Mouse (Mus musculus) kidney, embryonic 14.5 days (tissue): Measurements from ENCODE around the gene Hoxa1. TPM values are rescaled to one million over a fixed set of nuclear protein-coding genes. Genes with fewer than 3 reads are reported as not detected.

Experiments used
- ATAC-seq: fragments of 200-750 bp; cut with Nextera tagmentation; 2 replicates; pipeline ENCODE4 v1.8.0; 2017; ENCODE audit warnings: moderate number of reproducible peaks, mild to moderate bottlenecking, moderate TSS enrichment, moderate library complexity; ENCODE audit not compliant: low FRiP score, low TSS enrichment
- H3K27ac ChIP-seq: fragments of 300-500 bp; sonication (generic); 2 replicates; pipeline ENCODE4 v1.5.1; 2014; ENCODE audit warnings: low read depth, mild to moderate bottlenecking, low read length, moderate library complexity, mixed read lengths
- H3K27me3 ChIP-seq: fragments of 300-500 bp; sonication (generic); 2 replicates; pipeline ENCODE4 v1.6.1; 2014; ENCODE audit warnings: mild to moderate bottlenecking, low read length; ENCODE audit not compliant: control insufficient read depth, insufficient read depth
- H3K36me3 ChIP-seq: fragments of 300-500 bp; sonication (generic); 2 replicates; pipeline ENCODE4 v1.6.1; 2014; ENCODE audit warnings: low read length, mixed read lengths; ENCODE audit not compliant: control insufficient read depth, insufficient read depth
- H3K4me1 ChIP-seq: fragments of 300-500 bp; sonication (generic); 2 replicates; pipeline ENCODE4 v1.6.1; 2014; ENCODE audit warnings: low read length, mixed read lengths; ENCODE audit not compliant: control insufficient read depth, insufficient read depth
- H3K4me2 ChIP-seq: fragments of 300-500 bp; sonication (generic); replicated peaks from 2 replicates; pipeline ENCODE4 v1.6.1; 2014; ENCODE audit warnings: low read depth, mild to moderate bottlenecking, low read length
- H3K4me3 ChIP-seq: fragments of 300-500 bp; sonication (generic); 2 replicates; pipeline ENCODE4 v1.5.1; 2014; ENCODE audit warnings: mild to moderate bottlenecking, low read length
- H3K9ac ChIP-seq: fragments of 300-500 bp; sonication (generic); 2 replicates; pipeline ENCODE4 v1.6.1; 2014; ENCODE audit warnings: low read depth, mild to moderate bottlenecking, low read length, moderate library complexity
- H3K9me3 ChIP-seq: fragments of 300-500 bp; sonication (generic); 2 replicates; pipeline ENCODE4 v1.6.1; 2016; ENCODE audit warnings: low read length; ENCODE audit not compliant: control insufficient read depth
- WGBS: fragments of 180-500 bp; shearing (Covaris S2); extraction: QIAGEN DNeasy Blood & Tissue Kit; methylation state at CpG from one replicate; pipeline ENCODE4 v1.1.7; 2014; 5-methylcytosine and 5-hydroxymethylcytosine counted together
- polyA plus RNA-seq: library from polyadenylated mRNA; unstranded; fragments of >200 nt; fragmentation: Nextera tagmentation; extraction: Ambion mirVana; gene quantifications from 2 replicates; pipeline ENCODE4 v1.2.1, GENCODE M21; 2014

The Hoxa1 gene
- 0.64 and 1.0 TPM in 2 replicates for polyA plus RNA-seq

DNA sequence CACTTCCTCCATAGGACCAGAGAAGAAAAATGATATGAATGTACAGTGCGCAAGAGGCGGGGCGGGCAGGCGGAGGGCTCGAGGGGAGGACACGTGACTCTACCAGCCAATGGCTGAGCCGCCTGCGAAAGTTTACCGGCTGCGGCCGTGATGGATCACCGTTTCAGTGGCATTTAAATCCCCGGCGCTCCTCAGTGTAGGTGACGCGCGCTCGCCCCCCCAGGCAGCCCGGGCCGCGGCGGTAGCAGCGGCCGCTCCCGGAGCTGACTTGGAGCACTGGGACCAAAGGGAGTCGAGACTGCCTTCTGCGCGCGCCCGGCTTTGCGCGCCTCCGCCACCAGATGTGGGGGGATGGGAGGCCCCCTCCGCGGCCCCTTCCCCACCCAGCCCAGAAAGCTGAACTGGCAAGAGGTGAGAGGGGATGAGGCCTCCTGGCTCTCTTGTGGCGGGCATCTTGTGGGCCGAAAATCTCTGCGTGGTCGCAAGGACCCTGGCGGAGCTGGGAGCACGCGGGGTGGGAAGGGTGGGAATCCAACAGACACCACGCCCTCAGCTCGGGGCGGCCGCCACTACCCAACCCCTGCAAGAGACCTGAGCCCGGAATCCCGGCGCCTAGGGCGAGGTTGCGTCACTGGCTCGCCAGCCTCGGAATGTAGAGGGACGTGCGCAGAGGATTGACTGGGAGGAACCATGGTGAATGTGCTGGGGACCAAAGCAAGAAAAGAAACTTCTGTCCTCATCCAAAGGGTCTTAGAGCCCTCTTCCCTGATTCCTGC, at the start of gene Hoxa1:
Gene Hoxa1 (minus strand): TSS at position 42 of the 776 bp plus-strand sequence.
- WGBS: under 1% methylated on average over 55 of the region's 55 CpGs

GRCm38 (mm10) chr6:52207684-52207976, 49.5 kb upstream of the Hoxa1 start:
- peak overlapping the region; percentile 89 for H3K4me3 ChIP-seq

More for the DNA sequence above, at the start of gene Hoxa1:
- Histone ChIP-seq H3K9ac (peak within 1 kb of the TSS; percentile 71), H3K27ac (peak within 1 kb of the TSS; percentile 83), H3K4me3 (peak within 1 kb of the TSS; percentile 66), H3K36me3 (no peaks in the 10 kb centered on the region), H3K4me2 (peak within 1 kb of the TSS; percentile 82), H3K9me3 (no peaks in the 10 kb centered on the region), H3K4me1 (peaks cover 40% of the 10 kb centered on the region), H3K27me3 (peaks cover 35% of the 10 kb centered on the region)
- peak; percentile 74 for ATAC-seq

GRCm38 (mm10) chr6:52206882-52207683, 49.0 kb upstream of the Hoxa1 start:
- peaks cover 42% of the 10 kb centered on the region for H3K36me3 ChIP-seq
- H3K9ac ChIP-seq: peak overlapping the region; percentile 91
- H3K9me3 ChIP-seq: no peaks in the 10 kb centered on the region
- peak overlapping the region; percentile 76 for H3K27ac ChIP-seq
- H3K27me3 ChIP-seq: no peaks in the 10 kb centered on the region; the same call in 1 of the 2 replicates
- peaks cover 60% of the 10 kb centered on the region for H3K4me1 ChIP-seq
- H3K4me3 ChIP-seq: peak overlapping the region; percentile 65; the same call in 1 of the 2 replicates
- no peak for ATAC-seq
- H3K4me2 ChIP-seq: peak overlapping the region; percentile 97
- WGBS: 12% methylated on average over 4 of the region's 4 CpGs

More at GRCm38 (mm10) chr6:52207684-52207976, 49.5 kb upstream of the Hoxa1 start:
- no peaks in the 10 kb centered on the region; the same call in 1 of the 2 replicates for H3K27me3 ChIP-seq
- H3K36me3 ChIP-seq: peaks cover 37% of the 10 kb centered on the region
- peak overlapping the region; percentile 97 for H3K4me2 ChIP-seq
- H3K9ac ChIP-seq: peak overlapping the region; percentile 91
- no peak for ATAC-seq
- peak overlapping the region; percentile 76 for H3K27ac ChIP-seq
- H3K9me3 ChIP-seq: no peaks in the 10 kb centered on the region
- H3K4me1 ChIP-seq: peaks cover 55% of the 10 kb centered on the region

GRCm38 (mm10) chr6:52205638-52206621, 47.8 kb upstream of the Hoxa1 start:
- peaks cover 71% of the 10 kb centered on the region for H3K4me1 ChIP-seq
- no peaks in the 10 kb centered on the region; the same call in 1 of the 2 replicates for H3K27me3 ChIP-seq

GRCm38 (mm10) chr6:52205221-52205620, 47.1 kb upstream of the Hoxa1 start:
- H3K4me2 ChIP-seq: peak overlapping the region; percentile 97
- H3K9me3 ChIP-seq: no peaks in the 10 kb centered on the region
- peak overlapping the region; percentile 76 for H3K27ac ChIP-seq
- H3K36me3 ChIP-seq: peaks cover 55% of the 10 kb centered on the region
- no peak for ATAC-seq
- H3K9ac ChIP-seq: peak overlapping the region; percentile 91
- H3K27me3 ChIP-seq: no peaks in the 10 kb centered on the region; the same call in 1 of the 2 replicates
- WGBS: 6% methylated on average over 14 of the region's 14 CpGs
- peaks cover 78% of the 10 kb centered on the region for H3K4me1 ChIP-seq
- H3K4me3 ChIP-seq: peak overlapping the region; percentile 65

More at GRCm38 (mm10) chr6:52205638-52206621, 47.8 kb upstream of the Hoxa1 start:
- WGBS: 6% methylated on average over 55 of the region's 55 CpGs
- no peak for ATAC-seq
- Histone ChIP-seq H3K36me3 (peaks cover 51% of the 10 kb centered on the region), H3K27ac (peak overlapping the region; percentile 76), H3K9ac (peak overlapping the region; percentile 91), H3K4me3 (peak overlapping the region; percentile 65), H3K4me2 (peak overlapping the region; percentile 97), H3K9me3 (no peaks in the 10 kb centered on the region)

- ATAC-seq: peak; percentile 70
- Histone ChIP-seq H3K9me3 (no peaks in the 10 kb centered on the region), H3K36me3 (peaks cover 55% of the 10 kb centered on the region), H3K4me3 (peak within 1 kb of the TSS; percentile 65), H3K9ac (peak within 1 kb of the TSS; percentile 91), H3K27ac (peak within 1 kb of the TSS; percentile 88), H3K4me2 (peak within 1 kb of the TSS; percentile 97), H3K4me1 (peaks cover 76% of the 10 kb centered on the region), H3K27me3 (no peaks in the 10 kb centered on the region; the same call in 1 of the 2 replicates)
- WGBS: under 1% methylated on average over 65 of the region's 65 CpGs
Observed at GRCm38 (mm10) chr6:52204050-52204752, 46.1 kb upstream of the Hoxa1 start, which contains the start of gene Hoxa5. TSS of gene Hoxa5 (minus strand) at chr6:52204587.

GRCm38 (mm10) chr6:52203371-52204049, 45.4 kb upstream of the Hoxa1 start:
- H3K27ac ChIP-seq: peak overlapping the region; percentile 88
- peaks cover 75% of the 10 kb centered on the region for H3K4me1 ChIP-seq
- ATAC-seq: no peak
- H3K9me3 ChIP-seq: no peaks in the 10 kb centered on the region
- peaks cover 55% of the 10 kb centered on the region for H3K36me3 ChIP-seq
- peak overlapping the region; percentile 65 for H3K4me3 ChIP-seq
- WGBS: under 1% methylated on average over 45 of the region's 46 CpGs
- H3K9ac ChIP-seq: peak overlapping the region; percentile 91
- H3K4me2 ChIP-seq: peak overlapping the region; percentile 97
- H3K27me3 ChIP-seq: no peaks in the 10 kb centered on the region; the same call in 1 of the 2 replicates
